Mouse (Mus musculus) spleen, adult 10 weeks (tissue): Measurements from ENCODE around the gene Olfr1196. TPM values are rescaled to one million over a fixed set of nuclear protein-coding genes. Genes with fewer than 3 reads are reported as not detected.

Experiments used
- polyA plus RNA-seq: library from polyadenylated mRNA; stranded (reverse); fragments of 350-450 nt; fragmentation: Illumina TruSeq; extraction: RNeasy Lipid Tissue Mini Kit (QIAGEN cat#74804); gene quantifications from one replicate; pipeline ENCODE4 v1.2.3, GENCODE M21; 2015; ENCODE audit warnings: low replicate concordance; ENCODE audit not compliant: insufficient read depth

Gene Olfr1196
- not detected for polyA plus RNA-seq

DNA sequence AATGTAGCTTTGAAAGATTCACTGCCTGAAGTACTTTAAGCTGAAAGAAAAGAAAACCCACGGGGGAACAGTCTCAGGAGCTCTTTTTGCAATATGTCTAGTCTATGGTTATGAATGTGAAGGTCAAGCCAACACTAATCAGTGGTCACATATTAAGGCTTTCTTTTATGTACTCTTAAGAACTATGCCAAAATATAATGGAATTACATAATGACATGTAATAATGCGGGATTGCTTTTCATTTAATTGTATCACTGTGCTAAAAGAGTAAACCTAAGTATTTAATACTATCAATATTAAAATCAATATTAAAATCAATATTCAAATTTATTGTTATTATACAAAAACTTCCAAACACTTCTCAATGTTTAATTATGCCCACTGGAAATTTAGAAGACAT, at the start of gene Olfr1196:
Gene Olfr1196 (minus strand): TSS at position 101 of the 400 bp plus-strand sequence.

DNA sequence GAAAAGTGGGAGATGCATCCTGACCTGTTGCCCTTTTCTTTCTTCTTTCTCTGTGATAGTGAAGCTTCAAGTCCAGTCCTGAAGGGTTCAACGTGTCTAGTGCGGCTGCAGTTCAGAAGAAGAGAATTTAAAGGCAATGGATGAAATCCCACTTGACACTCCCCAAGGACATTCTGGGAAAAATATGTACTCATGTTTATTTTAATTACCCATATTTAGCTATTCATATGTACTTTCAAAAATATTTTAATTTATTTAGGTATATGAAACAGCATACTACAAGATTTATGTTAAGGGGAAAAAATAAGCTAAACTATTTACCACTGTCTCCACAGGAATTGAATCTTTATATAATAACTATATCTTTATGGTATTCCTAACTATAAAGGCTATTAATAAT, 46.9 kb upstream of the Olfr1196 start, which contains the start of gene Olfr1198:
Gene Olfr1198 (minus strand): TSS at position 101 of the 400 bp plus-strand sequence.

GRCm38 (mm10) chr2:88732266-88732665, 27.9 kb upstream of the Olfr1196 start, which contains the start of gene Olfr1197:
Gene Olfr1197, minus strand, starts transcription at chr2:88732366.

DNA sequence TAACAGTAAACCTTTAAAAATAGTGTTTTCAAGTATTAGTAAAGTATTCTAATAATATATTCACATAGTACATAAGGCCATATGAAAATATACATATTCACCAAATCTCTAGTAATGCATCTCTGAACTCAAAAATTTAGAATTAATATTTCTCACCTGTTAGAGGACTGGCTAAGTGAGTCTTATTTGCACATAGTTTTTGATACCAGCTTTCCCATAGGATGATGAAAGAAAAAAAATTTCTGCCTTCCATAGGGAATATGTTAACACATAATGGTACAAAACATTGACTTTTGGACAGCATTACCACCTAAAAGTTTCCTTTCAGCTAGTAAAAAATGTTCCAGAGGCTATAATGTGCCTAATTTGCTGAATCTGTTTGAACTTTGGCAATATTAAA, 15.3 kb downstream of the Olfr1196 start, which contains the start of gene Olfr1195:
Gene Olfr1195 (minus strand): TSS at position 101 of the 400 bp plus-strand sequence.

GRCm38 (mm10) chr2:88675328-88675727, 29.1 kb downstream of the Olfr1196 start, which contains the start of gene Olfr1193:
Gene Olfr1193, plus strand, starts transcription at chr2:88675628.

GRCm38 (mm10) chr2:88648209-88648608, 56.2 kb downstream of the Olfr1196 start, which contains the start of gene Olfr1192-ps1:
Gene Olfr1192-ps1, plus strand, starts transcription at chr2:88648509.

Other genes starting within 250 kb of the Olfr1196 start
- gene Olfr1183, start 249.7 kb downstream of the Olfr1196 start, polyA plus RNA-seq: not detected
- gene Olfr1184, start 221.0 kb downstream of the Olfr1196 start, polyA plus RNA-seq: not detected
- not detected for gene Olfr1185-ps1, start 211.3 kb downstream of the Olfr1196 start, polyA plus RNA-seq
- gene Olfr1186, start 186.0 kb downstream of the Olfr1196 start, polyA plus RNA-seq: not detected
- gene Olfr1188, start 147.7 kb downstream of the Olfr1196 start, polyA plus RNA-seq: not detected
- gene Olfr1189, start 118.1 kb downstream of the Olfr1196 start, polyA plus RNA-seq: not detected
- gene Olfr1191-ps1, start 64.1 kb downstream of the Olfr1196 start, polyA plus RNA-seq: not detected
- gene Olfr1192-ps1, start 56.1 kb downstream of the Olfr1196 start, polyA plus RNA-seq: not detected
- not detected for gene Olfr1193, start 29.0 kb downstream of the Olfr1196 start, polyA plus RNA-seq
- gene Olfr1195, start 15.4 kb downstream of the Olfr1196 start, polyA plus RNA-seq: not detected
- not detected for gene Olfr1197, start 27.8 kb upstream of the Olfr1196 start, polyA plus RNA-seq
- gene Olfr1198, start 46.8 kb upstream of the Olfr1196 start, polyA plus RNA-seq: not detected
- not detected for gene Olfr1199, start 55.9 kb upstream of the Olfr1196 start, polyA plus RNA-seq
- not detected for gene Olfr1200, start 65.9 kb upstream of the Olfr1196 start, polyA plus RNA-seq
- gene Olfr1201, start 88.4 kb upstream of the Olfr1196 start, polyA plus RNA-seq: not detected
- gene Olfr1202, start 109.9 kb upstream of the Olfr1196 start, polyA plus RNA-seq: not detected
- not detected for gene Olfr1205, start 125.1 kb upstream of the Olfr1196 start, polyA plus RNA-seq
- gene Olfr1204, start 144.7 kb upstream of the Olfr1196 start, polyA plus RNA-seq: not detected
- not detected for gene Olfr1206, start 158.6 kb upstream of the Olfr1196 start, polyA plus RNA-seq
- not detected for gene Olfr1208, start 197.7 kb upstream of the Olfr1196 start, polyA plus RNA-seq
- gene Olfr1209, start 210.6 kb upstream of the Olfr1196 start, polyA plus RNA-seq: not detected
- not detected for gene Olfr1211, start 233.5 kb upstream of the Olfr1196 start, polyA plus RNA-seq
- not detected for gene Olfr1212, start 249.4 kb upstream of the Olfr1196 start, polyA plus RNA-seq